Mouse (Mus musculus) heart, postnatal 0 days (tissue): ENCODE measurements around the gene Zfp961. TPM values are rescaled to one million over a fixed set of nuclear protein-coding genes. Genes with fewer than 3 reads are reported as not detected.
A peak's percentile ranks its signal among the peaks of the same experiment; 100 is the strongest.
"Not testable (repeated sequence)": the region's sequence is repeated elsewhere in the genome, so short reads cannot be mapped to it uniquely, and the experiment has no call there.

Source experiments
- ATAC-seq: fragments of 200-750 bp; cut with Nextera tagmentation; 2 replicates; pipeline ENCODE4 v1.8.0; 2017; ENCODE audit warnings: low read depth, moderate number of reproducible peaks, moderate library complexity; ENCODE audit not compliant: insufficient read depth
- DNase-seq: peaks from one replicate; pipeline ENCODE4 v3.0.0-alpha.2; 2016; ENCODE audit warnings: low spot score
- H3K27ac ChIP-seq: fragments of 300-500 bp; sonication (generic); 2 replicates; pipeline ENCODE4 v1.5.1; 2014; ENCODE audit warnings: low read depth, mild to moderate bottlenecking
- H3K27me3 ChIP-seq: fragments of 300-500 bp; sonication (generic); 2 replicates; pipeline ENCODE4 v1.6.1; 2014; ENCODE audit warnings: low read length, mixed read lengths; ENCODE audit not compliant: control insufficient read depth, insufficient read depth
- H3K36me3 ChIP-seq: fragments of 300-500 bp; sonication (generic); replicated peaks from 2 replicates; pipeline ENCODE4 v1.6.1; 2014; ENCODE audit warnings: low read length, mixed read lengths; ENCODE audit not compliant: control insufficient read depth, insufficient read depth
- H3K4me1 ChIP-seq: fragments of 300-500 bp; sonication (generic); 2 replicates; pipeline ENCODE4 v1.6.1; 2014; ENCODE audit warnings: antibody characterized with exemption; ENCODE audit not compliant: control insufficient read depth, insufficient read depth
- H3K4me2 ChIP-seq: fragments of 300-500 bp; sonication (generic); 2 replicates; pipeline ENCODE4 v1.6.1; 2014; ENCODE audit warnings: low read depth, mild to moderate bottlenecking, low read length, moderate library complexity
- H3K4me3 ChIP-seq: fragments of 300-500 bp; sonication (generic); 2 replicates; pipeline ENCODE4 v1.5.1; 2014; ENCODE audit warnings: low read depth, low read length
- H3K9ac ChIP-seq: fragments of 300-500 bp; sonication (generic); replicated peaks from 2 replicates; pipeline ENCODE4 v1.6.1; 2014; ENCODE audit warnings: low read depth, low read length, mixed read lengths
- H3K9me3 ChIP-seq: fragments of 300-500 bp; sonication (generic); replicated peaks from 2 replicates; pipeline ENCODE4 v1.6.1; 2016; ENCODE audit warnings: low read length; ENCODE audit not compliant: control insufficient read depth
- CTCF ChIP-seq: IDR thresholded peaks from 2 replicates; pipeline ENCODE4 v1.5.1; 2016; ENCODE audit warnings: antibody characterized with exemption, control low read depth, low read depth
- EP300 ChIP-seq: IDR thresholded peaks from 2 replicates; pipeline ENCODE4 v1.6.1; 2016; ENCODE audit warnings: antibody characterized with exemption, low read depth
- WGBS: fragments of 180-500 bp; shearing (Covaris S2); extraction: QIAGEN DNeasy Blood & Tissue Kit; methylation state at CpG from one replicate; pipeline ENCODE4 v1.1.7; 2014; 5-methylcytosine and 5-hydroxymethylcytosine counted together
- polyA plus RNA-seq: library from polyadenylated mRNA; unstranded; fragments of >200 nt; fragmentation: Nextera tagmentation; extraction: Ambion mirVana; gene quantifications from 2 replicates; pipeline ENCODE4 v1.2.1, GENCODE M21; 2015
- total RNA-seq: library from RNA; depleted of rRNA; stranded (reverse); fragments of >200 nt; gene quantifications from 2 replicates; pipeline ENCODE4 v1.2.3, GENCODE M21; 2014; ENCODE audit warnings: low replicate concordance

The Zfp961 gene
- total and polyA plus RNA-seq, 2 experiments from 2014 or later: 8.0 to 21.6 TPM

- 0 out of 2 replicates have a peak, but pooled peaks cover 4% of the 10 kb centered on the region for H3K4me1 ChIP-seq
- TF ChIP-seq CTCF (no peak), EP300 (no peak)
- H3K4me2 ChIP-seq: no peak overlapping the region
- DNase-seq (no peak), ATAC-seq (no peak)
- H3K27ac ChIP-seq: no peak overlapping the region
- H3K4me3 ChIP-seq: no peak overlapping the region
- no peak overlapping the region for H3K9ac ChIP-seq
- H3K27me3 ChIP-seq: no peaks in the 10 kb centered on the region
- no peaks in the 10 kb centered on the region; the same call in 1 of the 2 replicates for H3K9me3 ChIP-seq
- peaks cover 13% of the 10 kb centered on the region for H3K36me3 ChIP-seq
- 79% methylated on average over 2 of the region's 2 CpGs for WGBS
Observed at GRCm38 (mm10) chr8:71912286-71912685, 38.6 kb upstream of the Zfp961 start.

GRCm38 (mm10) chr8:71922567-71923401, 28.1 kb upstream of the Zfp961 start:
- Histone ChIP-seq H3K27ac (peak overlapping the region; percentile 99), H3K27me3 (no peaks in the 10 kb centered on the region), H3K9me3 (no peaks in the 10 kb centered on the region), H3K4me2 (peak overlapping the region; percentile 74), H3K9ac (peak overlapping the region; percentile 89), H3K4me1 (0 out of 2 replicates have a peak, but pooled peaks cover 3% of the 10 kb centered on the region), H3K36me3 (0 out of 2 replicates have a peak, but pooled peaks cover 5% of the 10 kb centered on the region), H3K4me3 (peak overlapping the region; percentile 94)
- under 1% methylated on average over 55 of the region's 57 CpGs for WGBS
- TF ChIP-seq CTCF (no peak), EP300 (0 out of 2 replicates have a peak, but pooled peaks have one; percentile 1)
- ATAC-seq: peak; percentile 100
- DNase-seq: peak; percentile 97

- Histone ChIP-seq H3K4me1 (0 out of 2 replicates have a peak, but pooled peaks cover 3% of the 10 kb centered on the region), H3K9me3 (no peaks in the 10 kb centered on the region), H3K4me2 (no peak overlapping the region), H3K27ac (no peak overlapping the region), H3K9ac (no peak overlapping the region), H3K36me3 (peaks cover 27% of the 10 kb centered on the region), H3K4me3 (no peak overlapping the region), H3K27me3 (no peaks in the 10 kb centered on the region)
- WGBS: 92% methylated on average over 5 of the region's 5 CpGs
- no peak for ATAC-seq
- no peak for DNase-seq
- TF ChIP-seq EP300: no peak
- TF ChIP-seq CTCF: no peak
Observed at GRCm38 (mm10) chr8:71925791-71926190, 25.0 kb upstream of the Zfp961 start.

- no peak overlapping the region for H3K4me3 ChIP-seq
- no peak for ATAC-seq
- WGBS: 80% methylated on average over 3 of the region's 3 CpGs
- TF ChIP-seq EP300: no peak
- TF ChIP-seq CTCF: no peak
- no peak for DNase-seq
- 0 out of 2 replicates have a peak, but pooled peaks cover 3% of the 10 kb centered on the region for H3K4me1 ChIP-seq
- no peaks in the 10 kb centered on the region for H3K9me3 ChIP-seq
- H3K4me2 ChIP-seq: no peak overlapping the region
- no peaks in the 10 kb centered on the region for H3K27me3 ChIP-seq
- no peak overlapping the region for H3K27ac ChIP-seq
- H3K9ac ChIP-seq: no peak overlapping the region
- peaks cover 35% of the 10 kb centered on the region for H3K36me3 ChIP-seq
Observed at GRCm38 (mm10) chr8:71926551-71926950, 24.3 kb upstream of the Zfp961 start.

GRCm38 (mm10) chr8:71927779-71928178, 23.1 kb upstream of the Zfp961 start:
- TF ChIP-seq CTCF: no peak
- no peak for TF ChIP-seq EP300
- no peaks in the 10 kb centered on the region for H3K9me3 ChIP-seq
- H3K27me3 ChIP-seq: no peaks in the 10 kb centered on the region
- DNase-seq (no peak), ATAC-seq (no peak)
- no peak overlapping the region for H3K27ac ChIP-seq
- H3K4me3 ChIP-seq: no peak overlapping the region
- H3K4me2 ChIP-seq: no peak overlapping the region
- H3K4me1 ChIP-seq: 0 out of 2 replicates have a peak, but pooled peaks cover 3% of the 10 kb centered on the region
- no peak overlapping the region for H3K9ac ChIP-seq
- H3K36me3 ChIP-seq: peaks cover 40% of the 10 kb centered on the region

GRCm38 (mm10) chr8:71938037-71938436, 12.8 kb upstream of the Zfp961 start:
- H3K9me3 ChIP-seq, ATAC-seq, H3K27me3 ChIP-seq, DNase-seq, H3K27ac ChIP-seq, H3K9ac ChIP-seq, H3K4me3 ChIP-seq, H3K4me1 ChIP-seq, H3K36me3 ChIP-seq, H3K4me2 ChIP-seq: not testable (repeated sequence)
- 76% methylated on average over 2 of the region's 2 CpGs for WGBS
